Mouse (Mus musculus) heart, postnatal 4 days (tissue): ENCODE results near the gene Zfp30. TPM values are rescaled to one million over a fixed set of nuclear protein-coding genes. Genes with fewer than 3 reads are reported as not detected.

Experiments used
- DNase-seq: peaks from one replicate; pipeline ENCODE4 v3.0.0; 2021
- total RNA-seq, 2 experiments: library from RNA; stranded (reverse); gene quantifications; 2 replicates each; pipeline ENCODE4 v1.2.3; 2021

Zfp30 gene
- total RNA-seq: 1 to 10 TPM; 5.3 to 6.7 TPM

- peak; percentile 86 for DNase-seq
Measured at GRCm38 (mm10) chr7:29783871-29784551, at the start of gene Zfp30. Gene Zfp30 (plus strand): TSS chr7:29783998.

- DNase-seq: no peak
Measured at GRCm38 (mm10) chr7:29742258-29742657, 41.5 kb upstream of the Zfp30 start.

- DNase-seq: no peak
Measured at GRCm38 (mm10) chr7:29760476-29760875, 23.3 kb upstream of the Zfp30 start.

- no peak for DNase-seq
Measured at GRCm38 (mm10) chr7:29764702-29765101, 19.1 kb upstream of the Zfp30 start.

DNA sequence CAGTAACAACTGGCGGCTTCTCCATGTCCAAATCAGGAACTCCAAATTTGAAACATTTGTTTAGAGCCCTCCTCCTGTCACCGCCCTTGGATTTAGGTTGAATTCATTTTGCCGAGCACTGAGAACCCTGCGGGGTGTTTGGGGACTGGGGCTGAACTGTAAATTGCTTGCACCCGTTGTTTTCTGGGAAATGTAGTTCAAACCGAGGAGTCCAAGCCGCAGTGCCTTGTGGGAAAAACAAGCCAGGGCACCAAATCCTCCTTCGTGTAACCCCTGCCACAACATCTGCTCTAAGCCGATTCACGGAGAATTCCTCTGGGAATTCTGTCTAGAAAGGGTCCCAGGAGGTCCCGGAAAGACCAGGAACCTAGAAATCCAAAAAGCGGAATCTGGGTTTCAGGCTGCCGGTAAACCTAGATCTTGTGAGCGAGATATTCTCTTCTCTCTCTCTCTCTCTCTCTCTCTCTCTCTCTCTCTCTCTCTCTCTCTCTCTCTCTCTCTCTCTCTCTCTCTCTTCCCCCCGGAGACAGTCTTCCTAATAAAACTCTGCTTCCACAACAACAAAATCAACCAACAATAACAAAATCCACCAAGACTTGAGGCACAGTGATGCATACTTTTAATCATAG, 16.6 kb upstream of the Zfp30 start:
- DNase-seq: peak; percentile 82

DNA sequence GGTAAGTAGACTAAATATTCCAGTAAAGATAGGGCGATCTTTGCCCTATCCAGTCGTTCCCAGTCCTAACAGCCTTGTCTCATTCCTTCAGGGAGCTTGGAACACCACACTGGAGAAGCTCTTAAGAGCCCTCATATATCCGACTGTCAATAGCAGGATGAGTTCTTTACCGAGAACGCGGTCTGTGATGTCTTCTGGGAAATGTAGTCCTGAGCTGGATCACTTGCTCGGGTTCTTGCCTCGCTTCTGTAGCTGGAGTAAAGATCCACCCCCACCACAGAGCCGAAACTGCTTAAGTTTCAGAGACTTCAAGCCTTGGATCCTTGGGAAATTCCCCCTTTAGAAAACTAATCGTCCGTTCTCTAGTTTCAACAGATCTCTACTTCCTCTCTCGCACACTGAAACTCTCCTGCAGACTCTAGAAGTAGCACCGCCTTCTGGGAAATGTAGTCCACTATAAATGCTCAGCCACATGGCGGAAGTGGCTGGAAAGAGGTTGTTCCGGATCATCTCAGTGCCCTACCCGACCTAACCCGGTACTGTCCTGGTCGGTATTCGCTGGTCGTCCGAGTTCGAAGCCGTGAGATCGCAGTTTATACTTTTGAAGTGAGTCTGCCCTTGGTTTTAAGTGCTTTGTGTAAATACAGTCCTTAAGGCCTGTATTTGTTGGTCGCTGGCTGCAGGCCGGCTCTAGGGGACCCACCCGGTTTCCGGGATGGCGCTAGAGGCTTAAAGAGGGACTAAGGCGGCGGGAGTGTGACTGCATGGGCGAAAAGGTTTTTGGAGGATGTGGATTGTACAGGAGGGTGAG, 15.5 kb upstream of the Zfp30 start, which contains the start of gene Zfp84:
Zfp84 (plus strand) TSS at position 463 of the 811 bp plus-strand sequence.
- peak; percentile 84 for DNase-seq

- no peak for DNase-seq
Measured at GRCm38 (mm10) chr7:29768980-29769379, 14.8 kb upstream of the Zfp30 start.

GRCm38 (mm10) chr7:29773503-29773902, 10.3 kb upstream of the Zfp30 start:
- DNase-seq: no peak

GRCm38 (mm10) chr7:29774371-29774770, 9.4 kb upstream of the Zfp30 start:
- DNase-seq: no peak

DNA sequence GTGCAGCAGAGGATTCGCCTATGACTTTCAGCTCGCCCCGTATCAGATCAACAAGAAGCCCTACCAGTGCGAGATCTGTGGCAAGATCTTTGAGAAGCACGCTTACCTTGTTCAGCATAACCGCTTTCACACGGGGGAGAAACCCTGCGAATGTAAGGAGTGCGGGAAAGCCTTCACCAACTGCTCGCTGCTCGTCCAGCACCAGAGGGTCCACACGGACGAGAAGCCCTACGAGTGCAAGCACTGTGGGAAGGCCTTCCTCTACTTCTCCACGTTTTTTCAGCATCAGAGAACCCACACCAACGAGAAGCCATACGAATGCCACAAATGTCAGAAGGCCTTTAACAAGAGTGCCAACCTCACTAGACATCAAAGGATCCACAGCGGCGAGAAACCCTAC, 7.2 kb upstream of the Zfp30 start:
- DNase-seq: no peak

DNA sequence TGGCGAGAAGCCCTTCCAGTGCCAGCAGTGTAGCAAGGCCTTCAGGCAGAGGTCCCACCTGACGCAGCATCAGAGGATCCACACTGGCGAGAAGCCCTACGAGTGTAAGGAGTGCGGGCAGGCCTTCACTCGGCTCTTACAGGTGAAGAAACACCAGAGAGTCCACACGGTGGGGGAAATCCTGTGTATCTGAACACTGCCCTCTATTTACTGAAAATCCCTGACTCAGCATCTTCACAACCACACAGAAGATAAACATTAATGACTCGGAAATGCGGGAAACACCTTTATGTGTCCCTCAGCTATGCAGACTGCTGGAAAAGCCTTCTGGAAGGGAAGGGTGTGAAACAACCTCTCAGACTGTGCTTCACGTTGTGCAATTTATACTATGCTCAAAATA, 6.4 kb upstream of the Zfp30 start:
- no peak for DNase-seq

DNA sequence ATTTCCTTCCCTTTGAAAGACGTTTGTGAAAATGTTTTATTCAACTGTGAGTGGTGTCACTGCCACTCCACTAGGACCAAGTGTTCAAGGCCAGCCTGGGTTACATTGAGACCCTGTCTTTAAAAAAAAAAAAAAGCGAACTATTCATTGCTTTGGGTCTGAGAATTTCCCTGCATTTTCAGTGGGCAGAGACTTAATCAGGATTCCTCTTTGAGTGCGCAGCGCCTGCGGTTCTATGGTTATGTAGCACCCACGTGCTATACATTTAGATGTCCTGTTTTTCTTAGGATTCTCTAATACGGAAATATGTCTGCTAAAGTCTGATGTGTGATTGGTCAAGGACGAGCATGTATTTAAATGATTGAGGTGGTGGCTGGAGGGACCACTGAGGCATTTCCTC, 1.2 kb downstream of the Zfp30 start:
- DNase-seq: no peak

- no peak for DNase-seq
Measured at GRCm38 (mm10) chr7:29785888-29786287, 2.1 kb downstream of the Zfp30 start.

- no peak for DNase-seq
Measured at GRCm38 (mm10) chr7:29792906-29793305, 9.1 kb downstream of the Zfp30 start.

DNA sequence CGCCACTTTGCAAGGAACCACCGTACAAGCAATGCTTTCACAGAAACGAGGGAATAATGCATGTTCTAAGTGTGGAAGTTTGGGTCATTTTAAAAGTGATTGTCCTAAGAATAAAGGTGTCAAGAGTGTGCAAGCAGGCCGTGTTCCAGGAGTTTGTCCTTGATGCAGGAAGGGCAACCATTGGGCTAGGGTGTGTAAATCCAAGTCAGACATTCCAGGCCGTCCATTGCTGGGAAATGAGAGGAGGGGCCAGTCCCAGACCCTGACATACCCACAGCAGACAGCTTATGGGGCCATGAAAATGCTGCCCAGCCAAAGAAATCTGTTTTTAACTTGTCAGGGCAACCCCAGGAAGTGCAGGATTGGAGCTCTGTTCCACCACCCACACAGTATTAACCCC, 23.2 kb downstream of the Zfp30 start:
- DNase-seq: no peak

DNA sequence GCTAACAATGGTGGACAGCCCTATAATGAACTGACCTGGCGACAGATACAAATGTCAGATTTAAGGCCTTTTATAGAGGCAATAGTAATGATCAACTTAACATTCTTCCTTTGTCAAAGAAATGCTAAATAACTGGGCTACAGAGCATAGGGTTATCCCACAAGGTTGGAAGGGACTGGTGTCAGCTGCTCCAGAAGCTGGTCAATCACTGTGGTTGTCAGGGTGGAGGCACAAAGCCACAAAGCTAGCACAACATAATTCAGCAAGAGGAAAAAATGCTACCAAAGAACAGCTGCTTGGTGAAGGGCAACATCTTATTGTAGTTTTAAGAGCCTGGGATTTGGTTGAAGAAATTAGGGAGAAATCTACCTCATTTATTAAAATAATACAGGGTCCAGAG, 28.4 kb downstream of the Zfp30 start:
- no peak for DNase-seq

GRCm38 (mm10) chr7:29814381-29814780, 30.6 kb downstream of the Zfp30 start:
- no peak for DNase-seq

- no peak for DNase-seq
Measured at GRCm38 (mm10) chr7:29815061-29815784, 31.4 kb downstream of the Zfp30 start.

- DNase-seq: peak; percentile 88
Measured at GRCm38 (mm10) chr7:29815910-29816429, 32.2 kb downstream of the Zfp30 start, which contains the start of gene Zfp790. Gene Zfp790 (plus strand): TSS chr7:29816114.

DNA sequence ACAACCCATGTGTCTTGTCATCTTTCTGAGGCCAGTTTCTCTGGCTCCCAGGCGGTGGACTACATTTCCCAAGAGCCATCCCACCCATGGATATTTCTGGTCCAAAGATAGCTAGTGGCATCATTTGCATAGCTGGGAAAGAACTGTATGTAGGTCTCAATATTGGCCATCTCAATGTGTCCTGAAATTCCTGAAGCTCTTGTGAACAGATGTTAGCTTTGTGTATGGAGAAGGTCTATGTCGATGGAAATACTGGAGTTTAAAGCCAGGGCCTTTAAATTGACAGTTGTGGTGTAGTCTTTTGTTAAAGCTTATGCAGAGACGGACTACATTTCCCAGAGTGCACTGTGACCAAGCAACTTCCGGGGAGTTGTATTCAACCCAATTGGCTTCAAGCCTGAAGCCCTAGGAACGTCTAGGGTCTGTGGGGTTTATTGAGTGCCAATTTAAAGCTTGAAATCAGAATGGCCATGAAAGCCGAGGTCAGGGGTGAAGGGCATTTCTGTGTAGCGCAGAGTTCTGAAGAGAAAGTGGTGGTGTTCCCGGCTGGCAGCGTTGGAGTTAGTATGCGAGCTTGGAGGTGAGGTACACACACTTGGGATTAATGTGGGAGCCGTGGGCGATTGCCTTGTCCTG, 34.9 kb downstream of the Zfp30 start:
- peak; percentile 77 for DNase-seq

DNA sequence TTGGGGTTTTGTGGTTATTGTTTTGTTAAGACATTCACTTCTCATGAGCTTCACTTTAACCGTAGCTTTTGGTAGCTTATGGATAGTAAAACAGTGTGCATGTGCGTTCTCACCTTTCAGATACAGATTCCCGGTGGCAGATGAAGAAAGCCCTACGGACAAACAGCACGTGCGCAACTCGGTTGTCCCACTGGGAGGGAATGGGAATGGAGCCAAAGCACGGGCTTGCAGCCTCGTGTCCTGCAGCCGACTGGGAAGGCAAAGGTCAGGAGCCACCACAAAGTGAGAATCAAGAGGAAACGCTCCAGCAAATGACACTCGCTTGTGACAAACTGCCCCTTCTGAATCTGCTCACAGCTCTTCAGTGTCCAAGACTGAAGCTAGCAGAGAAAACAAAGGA, 44.2 kb downstream of the Zfp30 start:
- DNase-seq: no peak

DNA sequence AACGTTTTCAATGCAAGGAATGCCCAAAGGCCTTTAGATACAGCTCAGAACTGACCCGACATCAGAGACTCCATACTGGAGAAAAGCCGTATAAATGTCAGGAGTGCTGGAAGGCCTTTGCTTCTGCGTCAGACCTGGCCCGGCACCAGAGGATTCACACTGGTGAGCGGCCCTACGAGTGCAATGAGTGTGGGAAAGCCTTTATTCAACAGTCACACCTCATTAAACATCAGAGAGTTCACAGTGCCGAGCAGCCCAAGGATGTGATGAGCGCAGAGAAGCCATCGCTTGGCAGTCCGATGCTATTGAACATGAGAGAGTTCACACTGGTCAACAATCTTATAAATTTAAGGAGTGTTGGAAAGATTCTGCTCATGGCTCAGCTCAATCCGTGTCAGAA, 46.0 kb downstream of the Zfp30 start:
- no peak for DNase-seq
